Mouse (Mus musculus): ENCODE measurements around the gene Dthd1.

Gene Dthd1

DNA sequence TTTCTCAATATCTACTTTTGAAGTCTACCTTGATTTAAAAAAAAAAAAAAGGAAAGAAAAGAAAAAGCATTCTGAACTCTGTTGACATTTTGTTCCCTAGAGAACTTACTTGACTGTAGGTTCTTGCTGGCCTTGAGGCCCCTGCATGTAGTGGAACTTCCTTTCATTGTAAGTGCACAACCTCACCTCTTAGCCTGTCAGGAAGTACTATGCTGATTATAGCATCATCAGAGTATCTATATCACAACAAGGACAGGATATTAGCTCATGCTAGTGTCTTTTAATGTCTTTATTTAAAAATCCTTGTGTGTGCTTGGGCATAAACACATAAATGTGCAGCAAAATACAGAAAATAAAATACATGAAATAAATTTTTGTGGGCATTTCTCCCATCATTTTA is 53.4 kb downstream of the Dthd1 start:
- DNase-seq, result no peak

DNA sequence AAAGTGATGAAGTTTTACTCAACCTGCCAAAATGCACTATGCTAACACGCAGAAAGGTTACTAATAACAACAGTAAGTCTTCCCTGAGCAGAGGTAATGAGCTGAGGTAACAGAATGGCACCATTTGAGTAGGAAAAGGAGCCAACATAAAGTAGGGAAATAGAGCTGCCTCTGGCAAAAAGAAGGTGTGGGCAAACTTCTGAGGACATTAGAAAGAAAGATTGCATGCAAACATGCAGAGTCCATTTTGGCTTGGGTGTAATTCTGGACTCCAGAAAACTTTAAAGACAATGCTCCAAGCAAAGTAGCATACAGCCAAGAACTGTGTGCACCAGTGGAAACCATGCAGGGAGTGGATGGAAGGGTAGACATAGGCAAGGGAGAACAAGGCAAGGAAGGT is 65.9 kb downstream of the Dthd1 start:
- no peak for DNase-seq

DNA sequence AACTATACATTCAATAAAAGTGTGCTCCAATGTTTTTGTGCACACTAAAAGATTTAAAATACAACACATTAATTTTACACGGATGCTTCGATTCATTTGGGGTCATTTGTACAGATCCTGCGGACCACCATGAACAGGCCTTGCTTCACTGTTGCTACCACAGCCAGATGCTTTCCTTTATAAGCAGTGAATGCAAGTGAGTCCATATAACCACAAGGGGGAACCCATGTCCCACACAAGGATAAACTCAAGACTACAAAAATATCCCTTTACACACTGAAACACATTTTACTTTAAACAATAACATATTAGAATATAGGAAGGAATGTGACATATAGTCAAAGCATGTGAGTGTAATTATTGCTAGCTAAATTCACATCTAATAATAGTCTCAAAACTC is 81.7 kb downstream of the Dthd1 start:
- DNase-seq, result no peak

DNA sequence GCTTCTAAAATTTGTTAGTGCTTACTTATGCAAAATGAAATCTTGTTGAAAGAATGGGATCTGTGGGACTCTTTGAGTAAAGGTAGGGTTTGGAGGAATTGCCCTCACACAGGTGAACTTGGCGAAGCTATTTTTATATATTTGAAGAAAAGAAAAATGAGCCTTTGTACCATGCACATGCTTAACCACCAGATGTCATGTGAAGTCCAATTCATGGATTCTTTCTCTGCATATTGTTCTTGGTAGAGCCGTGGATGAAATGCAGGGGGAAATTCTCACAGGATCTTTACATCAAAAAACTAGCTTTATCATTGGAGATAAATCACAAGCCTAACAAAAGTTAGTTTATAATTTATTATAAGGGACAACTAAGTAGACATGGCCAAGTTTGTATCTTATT is 93.3 kb downstream of the Dthd1 start:
- no peak for DNase-seq

DNA sequence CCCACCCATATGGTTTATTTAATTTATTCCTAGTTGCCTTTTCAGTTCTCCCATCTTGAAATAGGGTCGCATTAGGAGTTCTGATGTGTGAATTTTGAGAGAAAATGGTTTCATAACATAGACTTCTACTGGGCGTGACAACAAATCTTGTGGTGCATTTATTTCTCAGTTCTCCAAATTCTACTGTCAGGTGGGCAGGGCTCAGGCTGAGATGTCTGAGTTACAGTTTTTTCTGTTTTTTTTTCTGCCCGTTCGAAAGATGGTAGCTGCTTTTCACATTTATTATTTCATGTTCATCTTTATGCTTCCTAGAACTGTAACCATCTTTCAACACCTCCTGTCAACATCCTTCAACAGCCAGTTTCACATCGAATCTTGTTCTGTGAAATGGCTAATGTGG is 95.5 kb downstream of the Dthd1 start:
- DNase-seq, result no peak

DNA sequence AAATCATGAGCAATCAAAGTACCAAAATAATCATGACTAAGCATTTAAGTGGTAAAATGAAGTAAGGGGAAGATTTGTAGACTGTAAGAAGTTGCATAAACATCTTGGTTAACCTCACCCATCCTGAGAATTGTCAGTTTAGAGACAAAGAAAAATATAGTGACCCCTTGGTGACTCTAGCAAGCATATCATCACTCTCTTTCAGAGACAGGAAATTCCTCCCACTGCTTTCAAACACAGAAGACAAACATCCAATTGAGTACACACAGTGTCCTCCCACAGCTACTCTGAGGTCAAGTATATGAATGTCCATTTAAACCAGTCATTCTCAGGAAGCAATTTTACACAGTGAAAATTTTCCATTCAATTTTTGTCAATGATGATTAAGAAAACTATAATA is 111.0 kb downstream of the Dthd1 start:
- DNase-seq, result no peak
